Mouse (Mus musculus): ENCODE measurements around the gene Fam227a.

DNA sequence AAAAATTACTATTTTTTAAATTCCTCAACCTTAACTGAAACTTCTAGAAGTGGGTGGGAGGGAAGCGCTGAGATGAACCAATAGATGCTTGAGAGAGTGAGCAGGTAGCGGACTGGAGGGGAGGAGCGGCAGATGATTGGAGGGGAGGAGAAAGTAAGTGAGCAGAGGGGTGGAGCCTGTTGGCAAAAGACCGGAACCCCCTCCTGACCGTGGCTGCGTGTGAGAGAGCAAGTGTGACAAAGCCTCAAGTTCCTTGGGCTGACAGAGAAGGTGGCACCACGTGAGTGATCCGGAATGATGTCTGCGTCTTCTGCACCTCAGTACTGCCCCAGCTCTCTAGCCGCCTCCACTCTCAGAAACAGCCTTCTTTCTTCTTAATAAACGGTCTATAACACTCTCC lies 41.6 kb downstream of the Fam227a start:
- TF ChIP-seq CTCF (IDR thresholded peaks at IDR 0.05; ENCODE audit: low read depth) (no peak), EP300 (optimal IDR thresholded peaks at IDR 0.05) (no peak)

All from stomach, postnatal 0 days (tissue).